Mouse (Mus musculus) B cell, adult 62 days (primary cell): ENCODE results near the gene Ptger1. TPM values are rescaled to one million over a fixed set of nuclear protein-coding genes. Genes with fewer than 3 reads are reported as not detected.

ENCODE experiments used
- total RNA-seq: library from RNA; stranded (reverse); gene quantifications from 4 replicates; pipeline ENCODE4 v1.2.4, GENCODE M21; 2023

The Ptger1 gene
- total RNA-seq = 0.48 to 1.6 TPM (median 1.0 TPM) in 4 replicates

GRCm38 (mm10) chr8:83665969-83666865, at the start of gene Ptger1:
TSS of gene Ptger1 (plus strand) at chr8:83666678.

DNA sequence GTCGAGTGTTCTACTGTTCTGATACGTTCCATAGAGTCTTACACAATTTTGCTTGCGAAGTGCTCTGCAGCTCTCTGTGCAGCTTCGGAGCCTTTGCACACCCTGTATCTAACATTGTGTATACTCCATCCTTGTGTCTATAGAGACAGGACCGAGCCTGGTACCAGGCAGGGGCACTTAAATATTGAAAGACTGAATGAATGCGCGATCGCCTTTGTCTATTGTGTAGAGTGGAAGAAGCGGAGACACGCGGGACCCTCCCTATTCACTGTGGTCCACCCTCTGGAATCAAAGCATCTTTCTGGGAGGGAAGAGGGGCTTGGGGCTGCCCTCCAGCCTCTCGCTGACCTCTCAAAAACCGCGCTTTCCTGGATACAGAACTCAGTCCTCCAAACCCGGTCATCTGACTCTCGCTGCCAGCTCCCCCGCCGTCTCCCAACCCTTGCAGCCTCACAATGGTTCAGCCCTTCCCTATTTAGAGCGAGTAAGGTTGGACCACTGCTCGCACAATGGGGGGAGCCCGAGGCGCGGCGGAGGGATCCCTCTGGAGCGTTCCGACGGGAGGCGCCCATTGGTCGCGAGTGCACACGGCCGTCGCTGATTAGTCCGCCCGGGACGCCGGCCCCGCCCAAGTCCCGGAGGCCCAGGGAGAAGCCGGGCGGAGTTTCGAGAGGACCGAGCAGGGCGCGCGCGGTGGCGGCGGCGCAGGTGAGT, 14.3 kb upstream of the Ptger1 start, which contains the start of gene Gipc1:
Gipc1 (plus strand) TSS at position 648 of the 714 bp plus-strand sequence.

GRCm38 (mm10) chr8:83698661-83699453, 32.4 kb downstream of the Ptger1 start, which contains the start of gene Pkn1:
TSS of gene Pkn1 (minus strand) at chr8:83699179.

GRCm38 (mm10) chr8:83715031-83715690, 48.7 kb downstream of the Ptger1 start, which contains the start of gene Ddx39:
TSS of gene Ddx39 (plus strand) at chr8:83715177.

Other genes starting within 250 kb of the Ptger1 start
- gene Scoc, start 208.3 kb upstream of the Ptger1 start, total RNA-seq = 17.1 to 25.0 TPM (median 19.4 TPM) in 4 replicates
- not detected in 4 replicates for gene Olfr370, start 130.9 kb upstream of the Ptger1 start, total RNA-seq
- gene Ndufb7, start 100.0 kb upstream of the Ptger1 start, total RNA-seq = 71.7 to 80.9 TPM (median 76.8 TPM) in 4 replicates
- gene Tecr, start 58.7 kb upstream of the Ptger1 start, total RNA-seq = 203 to 240 TPM (median 215 TPM) in 4 replicates
- 123 to 207 TPM (median 147 TPM) in 4 replicates for gene Dnajb1, start 58.5 kb upstream of the Ptger1 start, total RNA-seq
- 23.5 to 28.6 TPM (median 24.3 TPM) in 4 replicates for gene Gipc1, start 14.0 kb upstream of the Ptger1 start, total RNA-seq
- gene Pkn1, start 32.5 kb downstream of the Ptger1 start, total RNA-seq = 329 to 366 TPM (median 340 TPM) in 4 replicates
- gene Ddx39, start 48.5 kb downstream of the Ptger1 start, total RNA-seq = 94.8 to 105 TPM (median 99.6 TPM) in 4 replicates
- gene Adgre5, start 74.6 kb downstream of the Ptger1 start, total RNA-seq = 1,082 to 1,170 TPM (median 1,147 TPM) in 4 replicates
- 6.7 to 10.1 TPM (median 8.4 TPM) in 4 replicates for gene Adgrl1, start 233.4 kb downstream of the Ptger1 start, total RNA-seq